Mouse (Mus musculus) lung, adult 2 months (tissue): ENCODE measurements at regions not wholly inside any gene's neighbourhood (a gene's known extent, or its start where the extent isn't known, plus 50 kb on each side); places are given as distances from the start of the nearest gene placed in this dataset.

Experiments used
- CTCF ChIP-seq: fragments of 200-500 bp; IDR thresholded peaks from 2 replicates; pipeline ENCODE4 v1.5.1; 2011; ENCODE audit warnings: mild to moderate bottlenecking, low read length, control low read depth; ENCODE audit not compliant: insufficient read depth
- POLR2A ChIP-seq: fragments of 200-500 bp; IDR thresholded peaks from 2 replicates; pipeline ENCODE4 v1.6.1; 2011; ENCODE audit warnings: low read depth, mild to moderate bottlenecking, control low read depth, low read length, borderline replicate concordance; ENCODE audit errors: extremely low read depth

DNA sequence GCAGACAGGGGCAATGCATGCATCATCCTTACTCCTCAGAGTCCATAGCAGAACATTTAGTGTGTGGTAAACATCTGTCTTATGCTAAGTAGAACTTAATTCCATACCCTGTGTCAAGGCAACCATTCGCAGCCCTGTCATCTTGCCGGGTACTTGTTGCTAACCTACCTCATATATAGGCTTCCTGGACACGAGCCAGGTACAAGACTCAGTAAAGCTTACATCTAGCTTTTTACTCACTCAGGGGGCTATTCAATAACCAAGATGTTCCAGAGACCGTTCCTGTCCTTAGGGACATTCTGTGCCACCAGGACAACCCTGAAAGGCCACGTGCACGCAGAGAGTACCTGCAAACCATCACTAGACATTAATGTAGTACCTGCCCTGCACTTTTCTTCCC is 74.8 kb upstream of the Srd5a3 start:
- TF ChIP-seq CTCF (no peak), POLR2A (no peak)
